Mouse (Mus musculus) embryonic facial prominence, embryonic 12.5 days (tissue): ENCODE measurements around the gene Hipk2. TPM values are rescaled to one million over a fixed set of nuclear protein-coding genes. Genes with fewer than 3 reads are reported as not detected.

ENCODE experiments used
- ATAC-seq: fragments of 200-750 bp; cut with Nextera tagmentation; 2 replicates; pipeline ENCODE4 v1.8.0; 2017; ENCODE audit not compliant: insufficient number of reproducible peaks, insufficient read depth, low FRiP score, low TSS enrichment
- H3K27ac ChIP-seq: fragments of 300-500 bp; sonication (generic); 2 replicates; pipeline ENCODE4 v1.5.1; 2016; ENCODE audit warnings: mild to moderate bottlenecking
- H3K27me3 ChIP-seq: fragments of 300-500 bp; sonication (generic); 2 replicates; pipeline ENCODE4 v1.6.1; 2016; ENCODE audit warnings: mild to moderate bottlenecking, moderate library complexity
- H3K36me3 ChIP-seq: fragments of 300-500 bp; sonication (generic); 2 replicates; pipeline ENCODE4 v1.6.1; 2016; ENCODE audit warnings: mild to moderate bottlenecking
- H3K4me1 ChIP-seq: fragments of 300-500 bp; sonication (generic); 2 replicates; pipeline ENCODE4 v1.6.1; 2016
- H3K4me2 ChIP-seq: fragments of 300-500 bp; sonication (generic); replicated peaks from 2 replicates; pipeline ENCODE4 v1.6.1; 2016; ENCODE audit warnings: mild to moderate bottlenecking, moderate library complexity
- H3K4me3 ChIP-seq: fragments of 300-500 bp; sonication (generic); 2 replicates; pipeline ENCODE4 v1.5.1; 2016; ENCODE audit warnings: mild to moderate bottlenecking
- H3K9ac ChIP-seq: fragments of 300-500 bp; sonication (generic); 2 replicates; pipeline ENCODE4 v1.6.1; 2016; ENCODE audit warnings: mild to moderate bottlenecking, moderate library complexity
- H3K9me3 ChIP-seq: fragments of 300-500 bp; sonication (generic); 2 replicates; pipeline ENCODE4 v1.6.1; 2016; ENCODE audit warnings: mild to moderate bottlenecking, moderate library complexity
- WGBS: fragments of 180-500 bp; shearing (Covaris S2); methylation state at CpG from one replicate; pipeline ENCODE4 v1.1.7; 2016; 5-methylcytosine and 5-hydroxymethylcytosine counted together
- polyA plus RNA-seq: library from polyadenylated mRNA; unstranded; fragments of >200 nt; fragmentation: Nextera tagmentation; extraction: Ambion mirVana; gene quantifications from 2 replicates; pipeline ENCODE4 v1.2.1, GENCODE M21; 2016

Hipk2 gene
- polyA plus RNA-seq, 1 experiment from 2014 or later = 19.4 TPM

- Histone ChIP-seq H3K27me3 (no peaks in the 10 kb centered on the region), H3K9ac (no peak overlapping the region), H3K36me3 (no peaks in the 10 kb centered on the region), H3K9me3 (no peaks in the 10 kb centered on the region), H3K4me3 (no peak overlapping the region), H3K4me2 (no peak overlapping the region), H3K4me1 (no peaks in the 10 kb centered on the region), H3K27ac (no peak overlapping the region)
- WGBS = 88% methylated on average over 4 of the region's 4 CpGs
- ATAC-seq = no peak
These were observed 40.6 kb upstream of the Hipk2 start for GRCm38 (mm10) chr6:38916571-38916970.

GRCm38 (mm10) chr6:38915776-38916175 is 39.8 kb upstream of the Hipk2 start:
- no peak overlapping the region for H3K9ac ChIP-seq

GRCm38 (mm10) chr6:38914181-38914580 is 38.2 kb upstream of the Hipk2 start:
- no peak for ATAC-seq
- Histone ChIP-seq H3K27me3 (no peaks in the 10 kb centered on the region), H3K9ac (no peak overlapping the region), H3K9me3 (no peaks in the 10 kb centered on the region), H3K27ac (no peak overlapping the region), H3K4me1 (no peaks in the 10 kb centered on the region), H3K36me3 (no peaks in the 10 kb centered on the region), H3K4me3 (no peak overlapping the region), H3K4me2 (no peak overlapping the region)
- WGBS = 91% methylated on average over 10 of the region's 10 CpGs

More at GRCm38 (mm10) chr6:38915776-38916175, 39.8 kb upstream of the Hipk2 start:
- Histone ChIP-seq H3K9me3 (no peaks in the 10 kb centered on the region), H3K27ac (no peak overlapping the region), H3K27me3 (no peaks in the 10 kb centered on the region), H3K4me1 (no peaks in the 10 kb centered on the region), H3K4me3 (no peak overlapping the region), H3K4me2 (no peak overlapping the region), H3K36me3 (no peaks in the 10 kb centered on the region)
- ATAC-seq = no peak
- 55% methylated on average over 5 of the region's 5 CpGs for WGBS

GRCm38 (mm10) chr6:38913386-38914042 is 37.5 kb upstream of the Hipk2 start:
- no peak for ATAC-seq
- Histone ChIP-seq H3K27me3 (0 out of 2 replicates have a peak, but pooled peaks cover under 1% of the 10 kb centered on the region), H3K36me3 (no peaks in the 10 kb centered on the region), H3K9me3 (no peaks in the 10 kb centered on the region), H3K9ac (no peak overlapping the region), H3K27ac (no peak overlapping the region), H3K4me3 (no peak overlapping the region), H3K4me1 (no peaks in the 10 kb centered on the region), H3K4me2 (no peak overlapping the region)
- 62% methylated on average over 13 of the region's 13 CpGs for WGBS

GRCm38 (mm10) chr6:38912845-38913244 is 36.9 kb upstream of the Hipk2 start:
- ATAC-seq = no peak

GRCm38 (mm10) chr6:38912121-38912660 is 36.2 kb upstream of the Hipk2 start:
- Histone ChIP-seq H3K27ac (no peak overlapping the region), H3K4me3 (no peak overlapping the region), H3K4me1 (no peaks in the 10 kb centered on the region), H3K9me3 (no peaks in the 10 kb centered on the region), H3K27me3 (0 out of 2 replicates have a peak, but pooled peaks cover 3% of the 10 kb centered on the region), H3K36me3 (no peaks in the 10 kb centered on the region), H3K4me2 (no peak overlapping the region), H3K9ac (no peak overlapping the region)
- ATAC-seq = no peak

More at GRCm38 (mm10) chr6:38912845-38913244, 36.9 kb upstream of the Hipk2 start:
- Histone ChIP-seq H3K27ac (no peak overlapping the region), H3K9me3 (no peaks in the 10 kb centered on the region), H3K27me3 (0 out of 2 replicates have a peak, but pooled peaks cover 3% of the 10 kb centered on the region), H3K4me3 (no peak overlapping the region), H3K36me3 (no peaks in the 10 kb centered on the region), H3K4me1 (no peaks in the 10 kb centered on the region), H3K9ac (no peak overlapping the region), H3K4me2 (no peak overlapping the region)
- 84% methylated on average over 9 of the region's 9 CpGs for WGBS

GRCm38 (mm10) chr6:38910828-38911559 is 35.0 kb upstream of the Hipk2 start:
- Histone ChIP-seq H3K4me1 (no peaks in the 10 kb centered on the region), H3K9me3 (no peaks in the 10 kb centered on the region), H3K27me3 (0 out of 2 replicates have a peak, but pooled peaks cover 3% of the 10 kb centered on the region), H3K4me2 (no peak overlapping the region), H3K4me3 (no peak overlapping the region), H3K9ac (no peak overlapping the region), H3K36me3 (no peaks in the 10 kb centered on the region), H3K27ac (no peak overlapping the region)
- no peak for ATAC-seq
- 67% methylated on average over 3 of the region's 3 CpGs for WGBS

GRCm38 (mm10) chr6:38908401-38908800 is 32.4 kb upstream of the Hipk2 start:
- Histone ChIP-seq H3K4me3 (no peak overlapping the region), H3K27ac (no peak overlapping the region), H3K4me2 (no peak overlapping the region), H3K36me3 (no peaks in the 10 kb centered on the region), H3K9ac (no peak overlapping the region), H3K27me3 (0 out of 2 replicates have a peak, but pooled peaks cover 3% of the 10 kb centered on the region), H3K4me1 (no peaks in the 10 kb centered on the region), H3K9me3 (no peaks in the 10 kb centered on the region)
- no peak for ATAC-seq
- WGBS = 86% methylated on average over 6 of the region's 6 CpGs

- no peak overlapping the region for H3K27ac ChIP-seq
- no peak overlapping the region for H3K4me3 ChIP-seq
- H3K4me1 ChIP-seq = no peaks in the 10 kb centered on the region
- H3K9me3 ChIP-seq = no peaks in the 10 kb centered on the region
- no peak overlapping the region for H3K9ac ChIP-seq
- 0 out of 2 replicates have a peak, but pooled peaks cover 3% of the 10 kb centered on the region for H3K27me3 ChIP-seq
- no peak overlapping the region for H3K4me2 ChIP-seq
- ATAC-seq = no peak
- WGBS = 83% methylated on average over 6 of the region's 6 CpGs
- no peaks in the 10 kb centered on the region for H3K36me3 ChIP-seq
These were observed 30.0 kb upstream of the Hipk2 start for GRCm38 (mm10) chr6:38906005-38906404.

- Histone ChIP-seq H3K27me3 (no peaks in the 10 kb centered on the region), H3K27ac (no peak overlapping the region), H3K9me3 (no peaks in the 10 kb centered on the region), H3K4me3 (no peak overlapping the region), H3K9ac (no peak overlapping the region), H3K36me3 (no peaks in the 10 kb centered on the region), H3K4me2 (no peak overlapping the region), H3K4me1 (no peaks in the 10 kb centered on the region)
- 87% methylated on average over 10 of the region's 10 CpGs for WGBS
- ATAC-seq = no peak
These were observed 27.0 kb upstream of the Hipk2 start for GRCm38 (mm10) chr6:38902820-38903439.

GRCm38 (mm10) chr6:38901636-38902035 is 25.7 kb upstream of the Hipk2 start:
- Histone ChIP-seq H3K27ac (no peak overlapping the region), H3K4me1 (peaks cover 6% of the 10 kb centered on the region; the same call in 1 of the 2 replicates), H3K9ac (no peak overlapping the region), H3K27me3 (no peaks in the 10 kb centered on the region), H3K36me3 (no peaks in the 10 kb centered on the region), H3K9me3 (no peaks in the 10 kb centered on the region), H3K4me2 (no peak overlapping the region), H3K4me3 (no peak overlapping the region)
- 85% methylated on average over 3 of the region's 3 CpGs for WGBS
- no peak for ATAC-seq
